Mouse (Mus musculus): ENCODE data around the gene Mrpl30.
A peak's percentile ranks its signal among the peaks of the same experiment; 100 is the strongest.

Mrpl30 gene

DNA sequence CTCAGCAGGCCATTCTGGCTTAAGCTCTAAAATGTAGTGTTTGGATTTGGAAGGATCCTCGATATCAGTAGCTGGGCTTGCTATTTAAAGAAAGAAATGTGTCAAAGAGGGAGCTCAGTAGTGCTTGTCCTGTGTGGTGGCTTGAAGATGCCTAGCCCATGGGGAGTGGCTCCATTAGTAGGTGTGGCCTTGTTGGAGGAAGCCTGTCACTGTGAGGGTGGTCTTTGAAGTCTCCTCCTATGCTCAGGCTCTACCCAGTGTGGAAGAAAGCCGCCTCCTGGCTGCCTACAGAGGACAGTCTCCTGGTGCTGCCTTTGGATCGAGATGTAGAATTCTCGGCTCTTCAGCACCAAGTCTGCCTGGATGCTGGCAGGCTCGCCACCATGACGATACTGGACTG is 10.0 kb downstream of the Mrpl30 start:
- no peak for DNase-seq (ENCODE audit: low spot score)

DNA sequence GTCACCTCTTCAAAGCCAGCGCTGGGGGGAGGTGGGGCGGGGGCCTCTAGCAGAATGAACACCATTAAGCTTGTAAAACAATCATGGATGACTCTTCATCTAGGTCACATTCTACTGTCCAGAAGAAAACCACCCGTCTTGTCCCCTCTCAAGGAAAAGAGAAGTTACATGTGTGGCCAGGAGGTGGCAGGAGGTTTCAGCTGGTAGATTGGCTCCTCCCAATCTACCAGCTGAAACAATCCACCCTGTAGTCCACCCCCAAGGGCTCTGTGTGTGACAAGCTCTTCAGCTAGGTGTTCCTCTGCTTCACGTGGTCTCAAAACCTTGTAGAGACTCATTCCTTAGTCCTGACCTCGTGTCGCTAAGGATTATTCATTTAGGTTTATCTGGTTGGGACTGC is 12.9 kb downstream of the Mrpl30 start:
- DNase-seq (ENCODE audit: low spot score) = peak; percentile 13

- DNase-seq (ENCODE audit: low spot score) = no peak
Measured at GRCm38 (mm10) chr1:37912751-37913150, 22.5 kb downstream of the Mrpl30 start.

- no peak for DNase-seq (ENCODE audit: low spot score)
Measured at GRCm38 (mm10) chr1:37916393-37916792, 26.1 kb downstream of the Mrpl30 start, which contains the start of gene Lyg2. Gene Lyg2, minus strand, starts transcription at chr1:37916493.

DNA sequence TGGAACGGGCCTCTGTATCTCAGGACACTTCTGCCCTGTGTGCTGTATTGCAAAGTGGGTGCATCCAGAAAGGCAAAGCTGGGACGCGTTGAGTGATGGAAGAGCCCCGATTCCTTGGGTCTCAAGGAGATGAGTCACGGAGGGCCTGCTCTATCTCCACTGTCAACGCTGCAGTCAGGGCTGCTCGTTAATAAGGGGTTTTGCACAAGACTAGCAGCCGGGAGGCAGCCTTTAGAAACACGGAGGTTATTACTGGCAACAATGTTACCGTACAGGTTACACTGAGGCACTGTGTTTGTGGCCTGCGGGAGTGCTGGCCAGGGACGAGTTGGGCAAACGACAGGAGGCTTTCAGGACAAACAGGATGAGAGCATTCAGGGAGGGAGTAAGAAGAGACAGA is 27.4 kb downstream of the Mrpl30 start:
- no peak for DNase-seq (ENCODE audit: low spot score)

DNA sequence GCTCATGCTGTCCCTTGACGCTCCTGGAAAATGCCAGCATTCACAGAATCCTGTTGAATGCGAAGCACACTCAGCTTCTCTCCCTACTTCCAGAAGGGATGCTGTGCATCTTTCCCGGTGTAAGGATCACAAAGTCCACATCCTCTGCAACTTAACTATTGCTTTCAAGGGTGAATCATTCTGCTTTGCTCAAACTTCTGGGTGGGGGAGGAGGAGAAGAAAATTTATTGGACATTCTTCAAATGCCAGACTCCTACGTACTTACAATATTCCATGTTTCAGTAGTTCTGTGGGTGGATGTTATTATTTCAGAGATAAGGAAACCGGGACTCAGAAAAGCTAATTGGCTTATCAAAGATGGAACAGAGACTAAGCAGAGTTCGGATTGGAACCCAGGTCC is 27.8 kb downstream of the Mrpl30 start:
- no peak for DNase-seq (ENCODE audit: low spot score)

DNA sequence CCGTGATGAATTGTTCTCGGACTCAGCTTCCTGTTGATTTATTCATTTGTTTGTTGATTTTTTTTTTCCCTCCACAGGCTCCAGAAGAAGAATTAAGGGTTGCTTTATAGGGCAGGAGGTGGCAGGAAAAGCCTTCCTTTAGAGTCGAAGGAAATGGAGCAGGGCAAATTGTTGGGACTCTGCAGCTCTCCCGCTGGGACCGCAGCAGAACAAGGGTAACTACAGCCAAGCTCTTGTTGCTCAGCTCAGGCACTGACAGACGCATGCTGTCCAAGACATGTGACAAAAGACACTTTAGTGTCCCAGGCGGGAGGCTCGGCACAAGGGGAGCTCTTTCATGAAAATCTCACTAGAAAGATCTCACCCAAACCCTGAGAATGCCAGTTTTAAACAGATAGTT is 32.3 kb downstream of the Mrpl30 start:
- DNase-seq (ENCODE audit: low spot score) = no peak

DNA sequence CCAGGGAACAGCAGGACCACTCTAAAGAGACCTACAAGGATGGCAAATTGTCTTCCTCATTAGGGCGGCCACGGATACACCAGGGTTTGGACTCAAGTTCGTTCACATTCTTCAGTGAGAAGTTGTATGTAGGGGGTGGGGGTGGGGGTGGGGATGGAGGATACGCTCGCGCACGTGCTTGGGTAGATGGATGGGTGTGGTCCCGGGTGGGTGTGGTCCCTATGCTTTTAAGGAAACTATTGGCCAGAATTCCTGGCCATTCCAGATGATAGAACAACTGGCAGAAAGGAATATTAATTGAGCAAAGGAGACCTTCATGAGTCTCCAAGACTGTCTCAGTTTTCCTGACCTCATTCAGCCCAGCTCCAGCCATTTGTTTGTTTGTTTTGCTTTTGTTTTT is 35.7 kb downstream of the Mrpl30 start:
- no peak for DNase-seq (ENCODE audit: low spot score)

- DNase-seq (ENCODE audit: low spot score) = peak; percentile 3
Measured at GRCm38 (mm10) chr1:37931806-37932205, 41.5 kb downstream of the Mrpl30 start.

All from c-Kit-positive CD71-positive TER-119-positive erythroid progenitor cells, embryonic 14.5 days (primary cell).